In the genomic region with DNA sequence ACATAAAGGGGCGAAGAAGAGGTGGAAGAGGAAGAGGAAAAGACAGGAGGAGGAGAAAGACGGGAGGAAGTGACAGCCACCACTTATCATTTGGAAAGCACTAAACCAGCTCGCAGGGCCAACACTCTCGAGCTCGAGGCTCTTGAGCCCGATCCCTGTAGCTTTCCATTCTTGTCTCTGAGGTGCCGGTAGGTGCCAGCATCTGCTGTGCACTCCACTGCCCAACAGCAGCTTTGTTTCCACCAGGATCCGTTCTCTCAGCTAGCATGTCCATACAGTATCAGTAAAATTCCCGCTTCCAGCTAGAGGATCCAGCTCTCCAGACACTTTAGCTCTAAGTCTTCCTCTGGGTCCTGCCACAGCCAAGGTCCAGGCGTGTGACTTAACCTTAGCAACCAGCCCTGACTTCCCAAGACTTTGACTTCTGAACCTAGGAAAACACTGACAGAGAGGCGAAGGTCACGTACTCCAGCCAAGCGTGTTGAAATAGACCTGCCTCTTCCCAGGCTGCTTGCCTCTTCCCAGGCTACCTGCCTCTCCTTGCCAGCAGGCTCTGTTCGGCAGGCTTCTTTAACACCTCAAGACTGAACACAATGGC, we compare ENCODE assay signal across 12 mouse cellular contexts. TPM values are rescaled to one million over a fixed set of nuclear protein-coding genes. Genes with fewer than 3 reads are reported as not detected.
DNase-seq lines count a peak whose midpoint lies in the region; ATAC-seq and TF ChIP-seq lines count a peak whose summit lies in the region.
"Had no signal": no experiment of that assay in that cellular context is flagged by ENCODE, and none has a peak within 500 bp of the region (broad histone marks: within the 10 kb centered on the region; RNA-seq: fewer than 3 reads in every experiment).

No protein-coding gene starts in this region.

- H3K4me1 ChIP-seq in heart, embryonic 10.5 days, result peaks cover 24% of the 10 kb centered on the region
- H3K4me1 ChIP-seq in intestine, postnatal 0 days (replicated peaks; ENCODE audit: control insufficient read depth, insufficient read depth, low read length), result no peaks in the 10 kb centered on the region
- H3K4me1 ChIP-seq in limb, embryonic 10.5 days, result peaks cover 33% of the 10 kb centered on the region
- no peaks in the 10 kb centered on the region for H3K4me1 ChIP-seq in hindbrain, embryonic 11.5 days (replicated peaks; ENCODE audit: control insufficient read depth, insufficient read depth, low read length)
- H3K4me1 ChIP-seq in forebrain, embryonic 14.5 days (ENCODE audit: control insufficient read depth, insufficient read depth, low read length), result no peaks in the 10 kb centered on the region
- H3K4me1 ChIP-seq: forebrain, embryonic 15.5 days; hindbrain, embryonic 15.5 days had no signal

- WGBS in heart, embryonic 10.5 days, result 56% methylated on average over 14 of the region's 14 CpGs
- WGBS in intestine, postnatal 0 days, result 31% methylated on average over 14 of the region's 14 CpGs
- WGBS in limb, embryonic 10.5 days, result 70% methylated on average over 14 of the region's 14 CpGs
- 83% methylated on average over 14 of the region's 14 CpGs for WGBS in hindbrain, embryonic 11.5 days
- 87% methylated on average over 14 of the region's 14 CpGs for WGBS in forebrain, embryonic 14.5 days

- H3K36me3 ChIP-seq in heart, embryonic 10.5 days, result no peaks in the 10 kb centered on the region
- no peaks in the 10 kb centered on the region for H3K36me3 ChIP-seq in intestine, postnatal 0 days (ENCODE audit: control insufficient read depth, insufficient read depth)
- H3K36me3 ChIP-seq in limb, embryonic 10.5 days, result no peaks in the 10 kb centered on the region
- no peaks in the 10 kb centered on the region for H3K36me3 ChIP-seq in hindbrain, embryonic 11.5 days (ENCODE audit: control insufficient read depth, insufficient read depth, low read length)
- H3K36me3 ChIP-seq in forebrain, embryonic 14.5 days (ENCODE audit: control insufficient read depth, insufficient read depth, low read length), result no peaks in the 10 kb centered on the region
- H3K36me3 ChIP-seq: forebrain, embryonic 15.5 days; hindbrain, embryonic 15.5 days had no signal

- peak; percentile 72 for ATAC-seq in intestine, postnatal 0 days
- no peak for ATAC-seq in hindbrain, embryonic 11.5 days (ENCODE audit: low FRiP score)
- no peak for ATAC-seq in forebrain, embryonic 14.5 days
- ATAC-seq: forebrain, embryonic 15.5 days; Patski had no signal

- no peak for TF ChIP-seq CTCF in intestine, postnatal 0 days (IDR thresholded peaks at IDR 0.05; ENCODE audit: low read depth)

- H3K9me3 ChIP-seq in heart, embryonic 10.5 days, result no peaks in the 10 kb centered on the region
- no peaks in the 10 kb centered on the region for H3K9me3 ChIP-seq in intestine, postnatal 0 days (ENCODE audit: control insufficient read depth)
- H3K9me3 ChIP-seq in limb, embryonic 10.5 days (replicated peaks), result no peaks in the 10 kb centered on the region
- no peaks in the 10 kb centered on the region for H3K9me3 ChIP-seq in hindbrain, embryonic 11.5 days (ENCODE audit: control insufficient read depth, low read length)
- H3K9me3 ChIP-seq in forebrain, embryonic 14.5 days (replicated peaks; ENCODE audit: control insufficient read depth, low read length), result no peaks in the 10 kb centered on the region
- H3K9me3 ChIP-seq: forebrain, embryonic 15.5 days; hindbrain, embryonic 15.5 days had no signal

- no peak overlapping the region for H3K9ac ChIP-seq in intestine, postnatal 0 days (ENCODE audit: low read depth, low read length)
- H3K9ac ChIP-seq in hindbrain, embryonic 11.5 days (ENCODE audit: low read depth, low read length), result no peak overlapping the region
- no peak overlapping the region for H3K9ac ChIP-seq in forebrain, embryonic 14.5 days (ENCODE audit: low read length)
- H3K9ac ChIP-seq: forebrain, embryonic 15.5 days; hindbrain, embryonic 15.5 days had no signal

- H3K27me3 ChIP-seq in heart, embryonic 10.5 days (ENCODE audit: insufficient read depth, poor library complexity, severe bottlenecking), result no peaks in the 10 kb centered on the region
- no peaks in the 10 kb centered on the region for H3K27me3 ChIP-seq in intestine, postnatal 0 days (replicated peaks; ENCODE audit: control insufficient read depth, insufficient read depth, low read length)
- H3K27me3 ChIP-seq in limb, embryonic 10.5 days (ENCODE audit: low read depth, poor library complexity, severe bottlenecking), result no peaks in the 10 kb centered on the region
- no peaks in the 10 kb centered on the region for H3K27me3 ChIP-seq in hindbrain, embryonic 11.5 days (ENCODE audit: control insufficient read depth, insufficient read depth, low read length)
- H3K27me3 ChIP-seq in forebrain, embryonic 14.5 days (replicated peaks; ENCODE audit: control insufficient read depth, insufficient read depth, low read length), result no peaks in the 10 kb centered on the region
- H3K27me3 ChIP-seq: hindbrain, embryonic 15.5 days; Patski had no signal

- intact Hi-C loops in heart, postnatal 36 days (cut with DNase I), result loop anchor here (2.0 kb wide), 1 partner anchor 105 kb away; no protein-coding TSS in a partner anchor

- no peak for DNase-seq in heart, embryonic 10.5 days (ENCODE audit: low spot score)
- no peak for DNase-seq in heart, postnatal 36 days
- peak; percentile 39 for DNase-seq in adrenal gland, postnatal 36 days
- no peak for DNase-seq in limb, embryonic 10.5 days (ENCODE audit: low spot score)
- no peak for DNase-seq in ovary, postnatal 14 days (ENCODE audit: low spot score)
- DNase-seq in hindbrain, embryonic 11.5 days (ENCODE audit: low spot score), result no peak
- DNase-seq in forebrain, embryonic 14.5 days (ENCODE audit: low spot score), result no peak

- peak overlapping the region; percentile 49 for H3K4me2 ChIP-seq in intestine, postnatal 0 days (replicated peaks; ENCODE audit: low read depth)
- H3K4me2 ChIP-seq in hindbrain, embryonic 11.5 days (replicated peaks; ENCODE audit: low read depth, low read length), result no peak overlapping the region
- H3K4me2 ChIP-seq in forebrain, embryonic 14.5 days (ENCODE audit: low read length), result no peak overlapping the region
- H3K4me2 ChIP-seq: forebrain, embryonic 15.5 days; hindbrain, embryonic 15.5 days had no signal

- peak overlapping the region; percentile 57 for H3K27ac ChIP-seq in heart, embryonic 10.5 days
- no peak overlapping the region for H3K27ac ChIP-seq in intestine, postnatal 0 days (ENCODE audit: low read depth, low read length)
- H3K27ac ChIP-seq in limb, embryonic 10.5 days, result peak overlapping the region; percentile 34; the same call in 1 of the 2 replicates
- no peak overlapping the region for H3K27ac ChIP-seq in hindbrain, embryonic 11.5 days (ENCODE audit: low read depth, low read length)
- H3K27ac ChIP-seq in forebrain, embryonic 14.5 days (ENCODE audit: low read depth, low read length), result no peak overlapping the region
- H3K27ac ChIP-seq: forebrain, embryonic 15.5 days; hindbrain, embryonic 15.5 days; left cerebral cortex, adult 2 months had no signal

- no peak overlapping the region for H3K4me3 ChIP-seq in heart, embryonic 10.5 days
- no peak overlapping the region for H3K4me3 ChIP-seq in intestine, postnatal 0 days (ENCODE audit: low read depth, low read length)
- H3K4me3 ChIP-seq in limb, embryonic 10.5 days, result no peak overlapping the region
- H3K4me3 ChIP-seq in hindbrain, embryonic 11.5 days (ENCODE audit: low read depth, low read length), result no peak overlapping the region
- H3K4me3 ChIP-seq in forebrain, embryonic 14.5 days (ENCODE audit: low read depth, low read length), result no peak overlapping the region
- H3K4me3 ChIP-seq: forebrain, embryonic 15.5 days; hindbrain, embryonic 15.5 days; left cerebral cortex, adult 2 months had no signal

RNA-seq across cellular contexts. Expression of gene Arhgap10, which starts 6.4 kb away (rescaled TPM):
- 22.8 and 25.7 TPM in 2 replicates for polyA plus RNA-seq in heart, embryonic 10.5 days (2016; fragmentation: Nextera tagmentation; extraction: Ambion mirVana)
- total RNA-seq in heart, postnatal 36 days (2021), result 10 to 100 TPM; 56.4 to 61.9 TPM
- 10 to 100 TPM; 18.5 to 28.0 TPM for total RNA-seq in adrenal gland, postnatal 36 days (2021)
- 19.7 and 22.5 TPM in 2 replicates for polyA plus RNA-seq in intestine, postnatal 0 days (2015; fragmentation: Nextera tagmentation; extraction: Ambion mirVana)
- polyA plus RNA-seq in limb, embryonic 10.5 days (2016; fragmentation: Nextera tagmentation; extraction: Ambion mirVana), result 39.1 and 43.8 TPM in 2 replicates
- polyA plus RNA-seq in hindbrain, embryonic 11.5 days (2014; fragmentation: Nextera tagmentation; extraction: Ambion mirVana), result 13.6 and 15.4 TPM in 2 replicates
- polyA plus RNA-seq in forebrain, embryonic 14.5 days (2014; fragmentation: Nextera tagmentation; extraction: Ambion mirVana), result 3.6 and 4.2 TPM in 2 replicates

RNA-seq across cellular contexts. Expression of gene Prmt9, which starts 25.1 kb away (rescaled TPM):
- polyA plus RNA-seq in heart, embryonic 10.5 days (2016; fragmentation: Nextera tagmentation; extraction: Ambion mirVana), result 13.8 and 15.9 TPM in 2 replicates
- 10 to 100 TPM; 11.7 TPM for total RNA-seq in heart, postnatal 36 days (2021)
- 10 to 100 TPM; 15.8 to 20.7 TPM for total RNA-seq in adrenal gland, postnatal 36 days (2021)
- 9.3 and 10.0 TPM in 2 replicates for polyA plus RNA-seq in intestine, postnatal 0 days (2015; fragmentation: Nextera tagmentation; extraction: Ambion mirVana)
- polyA plus RNA-seq in limb, embryonic 10.5 days (2016; fragmentation: Nextera tagmentation; extraction: Ambion mirVana), result 20.7 and 22.8 TPM in 2 replicates
- 22.7 and 24.3 TPM in 2 replicates for polyA plus RNA-seq in hindbrain, embryonic 11.5 days (2014; fragmentation: Nextera tagmentation; extraction: Ambion mirVana)
- 22.7 and 24.1 TPM in 2 replicates for polyA plus RNA-seq in forebrain, embryonic 14.5 days (2014; fragmentation: Nextera tagmentation; extraction: Ambion mirVana)

Comparison
In these comparisons a context has a peak if more than half of its experiments do, and no peak if none do; other contexts are left out.
1. DNase-seq: peak in adrenal gland, postnatal 36 days (2 of 2); none in heart, embryonic 10.5 days (single experiment), heart, postnatal 36 days (0 of 2), limb, embryonic 10.5 days (single experiment), ovary, postnatal 14 days (single experiment), hindbrain, embryonic 11.5 days (single experiment) and forebrain, embryonic 14.5 days (single experiment).
2. H3K27ac ChIP-seq: peak in heart, embryonic 10.5 days (single experiment) and limb, embryonic 10.5 days (single experiment); none in intestine, postnatal 0 days (single experiment), hindbrain, embryonic 11.5 days (single experiment) and forebrain, embryonic 14.5 days (single experiment).